Mouse (Mus musculus) neural tube, embryonic 14.5 days (tissue): ENCODE data around the gene Gm2663. TPM values are rescaled to one million over a fixed set of nuclear protein-coding genes. Genes with fewer than 3 reads are reported as not detected.
"Not testable (repeated sequence)": the region's sequence is repeated elsewhere in the genome, so short reads cannot be mapped to it uniquely, and the experiment has no call there.

Experiments used
- ATAC-seq: fragments of 200-750 bp; cut with Nextera tagmentation; 2 replicates; pipeline ENCODE4 v1.8.0; 2017; ENCODE audit warnings: low read depth, mild to moderate bottlenecking, moderate TSS enrichment, moderate library complexity
- H3K27ac ChIP-seq: fragments of 300-500 bp; sonication (generic); 2 replicates; pipeline ENCODE4 v1.5.1; 2014; ENCODE audit warnings: low read depth, mild to moderate bottlenecking, control low read depth, low read length, moderate library complexity, mixed read lengths
- H3K27me3 ChIP-seq: fragments of 300-500 bp; sonication (generic); 2 replicates; pipeline ENCODE4 v1.6.1; 2014; ENCODE audit warnings: low read length; ENCODE audit not compliant: control insufficient read depth, insufficient read depth
- H3K36me3 ChIP-seq: fragments of 300-500 bp; sonication (generic); 2 replicates; pipeline ENCODE4 v1.6.1; 2014; ENCODE audit warnings: low read length, mixed read lengths; ENCODE audit not compliant: control insufficient read depth, insufficient read depth
- H3K4me1 ChIP-seq: fragments of 300-500 bp; sonication (generic); 2 replicates; pipeline ENCODE4 v1.6.1; 2014; ENCODE audit warnings: low read length; ENCODE audit not compliant: control insufficient read depth, insufficient read depth
- H3K4me2 ChIP-seq: fragments of 300-500 bp; sonication (generic); 2 replicates; pipeline ENCODE4 v1.6.1; 2014; ENCODE audit warnings: mild to moderate bottlenecking, low read depth, low read length, control low read depth
- H3K4me3 ChIP-seq: fragments of 300-500 bp; sonication (generic); 2 replicates; pipeline ENCODE4 v1.5.1; 2014; ENCODE audit warnings: low read depth, low read length, control low read depth, mixed read lengths
- H3K9ac ChIP-seq: fragments of 300-500 bp; sonication (generic); replicated peaks from 2 replicates; pipeline ENCODE4 v1.6.1; 2014; ENCODE audit warnings: low read depth, mild to moderate bottlenecking, control low read depth, low read length, mixed read lengths
- H3K9me3 ChIP-seq: fragments of 300-500 bp; sonication (generic); 2 replicates; pipeline ENCODE4 v1.6.1; 2016; ENCODE audit warnings: low read length; ENCODE audit not compliant: control insufficient read depth
- WGBS: fragments of 180-500 bp; shearing (Covaris S2); extraction: QIAGEN DNeasy Blood & Tissue Kit; methylation state at CpG from one replicate; pipeline ENCODE4 v1.1.7; 2014; 5-methylcytosine and 5-hydroxymethylcytosine counted together
- polyA plus RNA-seq: library from polyadenylated mRNA; unstranded; fragments of >200 nt; fragmentation: Nextera tagmentation; extraction: Ambion mirVana; gene quantifications from 2 replicates; pipeline ENCODE4 v1.2.1, GENCODE M21; 2014

Gene Gm2663
- polyA plus RNA-seq = not detected in 2 replicates

DNA sequence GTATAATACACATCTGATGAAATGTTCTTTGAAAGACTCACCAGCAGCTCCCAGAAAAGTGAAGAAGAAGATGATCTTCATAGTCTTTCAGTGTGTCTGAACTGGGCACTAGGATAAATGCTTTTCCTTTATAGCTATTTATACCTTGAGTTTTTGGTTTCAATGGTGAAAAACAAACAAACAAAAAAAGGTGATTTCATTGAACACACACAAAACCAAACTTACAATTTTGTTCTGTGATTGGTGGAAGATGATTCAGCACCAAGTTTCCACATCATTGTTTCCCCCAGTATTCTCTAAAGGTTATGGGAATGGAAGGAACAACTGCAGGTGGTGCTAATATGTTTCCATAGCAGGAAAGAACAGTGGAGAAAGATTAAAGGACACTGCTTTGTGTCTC, at the start of gene Gm2663:
Gm2663 (minus strand) TSS at position 101 of the 400 bp plus-strand sequence.
- H3K4me2 ChIP-seq, H3K9ac ChIP-seq, H3K4me1 ChIP-seq, H3K27me3 ChIP-seq, ATAC-seq, H3K9me3 ChIP-seq, H3K36me3 ChIP-seq, H3K27ac ChIP-seq, H3K4me3 ChIP-seq: not testable (repeated sequence)

DNA sequence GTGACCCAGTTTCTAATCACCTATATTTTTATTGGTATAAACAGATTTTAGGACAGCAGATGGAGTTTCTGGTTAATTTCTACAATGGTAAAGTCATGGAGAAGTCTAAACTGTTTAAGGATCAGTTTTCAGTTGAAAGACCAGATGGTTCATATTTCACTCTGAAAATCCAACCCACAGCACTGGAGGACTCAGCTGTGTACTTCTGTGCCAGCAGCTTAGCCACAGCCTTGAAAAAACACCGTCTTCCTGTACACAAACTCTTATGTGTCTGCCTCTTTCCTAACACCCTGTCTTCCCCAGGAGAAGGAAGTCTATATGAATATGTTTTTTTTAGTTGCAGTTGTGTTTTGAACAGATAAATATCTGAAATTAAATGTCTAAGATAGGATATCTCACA, 49.3 kb upstream of the Gm2663 start:
- Histone ChIP-seq H3K9me3 (no peaks in the 10 kb centered on the region), H3K4me2 (no peak overlapping the region), H3K9ac (no peak overlapping the region), H3K4me3 (no peak overlapping the region), H3K4me1 (no peaks in the 10 kb centered on the region), H3K36me3 (no peaks in the 10 kb centered on the region), H3K27ac (no peak overlapping the region), H3K27me3 (no peaks in the 10 kb centered on the region)
- 87% methylated on average over 1 of the region's 1 CpGs for WGBS
- ATAC-seq = no peak

DNA sequence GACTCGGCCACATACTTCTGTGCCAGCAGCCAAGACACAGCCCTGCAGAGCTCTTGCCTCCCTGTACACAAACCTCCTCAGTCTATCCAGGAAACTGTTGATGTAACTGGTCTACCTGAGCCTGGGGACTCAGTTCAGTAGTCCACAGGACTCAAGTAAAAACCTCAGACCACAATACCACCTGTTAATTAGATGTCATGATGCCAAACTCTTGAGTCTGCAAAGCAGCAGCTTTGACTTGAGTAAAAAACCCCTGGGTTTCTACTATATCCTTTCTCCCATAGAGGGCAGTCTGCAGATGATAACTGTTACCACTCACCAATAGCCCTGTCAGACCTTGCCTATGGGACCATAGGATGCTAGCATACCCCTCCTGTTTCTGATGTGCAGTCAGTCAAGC, 48.7 kb upstream of the Gm2663 start:
- Histone ChIP-seq H3K9me3 (no peaks in the 10 kb centered on the region), H3K4me3 (no peak overlapping the region), H3K36me3 (no peaks in the 10 kb centered on the region), H3K27me3 (no peaks in the 10 kb centered on the region), H3K4me1 (no peaks in the 10 kb centered on the region), H3K9ac (no peak overlapping the region), H3K4me2 (no peak overlapping the region), H3K27ac (no peak overlapping the region)
- no peak for ATAC-seq
- WGBS = 100% methylated on average over 1 of the region's 1 CpGs

DNA sequence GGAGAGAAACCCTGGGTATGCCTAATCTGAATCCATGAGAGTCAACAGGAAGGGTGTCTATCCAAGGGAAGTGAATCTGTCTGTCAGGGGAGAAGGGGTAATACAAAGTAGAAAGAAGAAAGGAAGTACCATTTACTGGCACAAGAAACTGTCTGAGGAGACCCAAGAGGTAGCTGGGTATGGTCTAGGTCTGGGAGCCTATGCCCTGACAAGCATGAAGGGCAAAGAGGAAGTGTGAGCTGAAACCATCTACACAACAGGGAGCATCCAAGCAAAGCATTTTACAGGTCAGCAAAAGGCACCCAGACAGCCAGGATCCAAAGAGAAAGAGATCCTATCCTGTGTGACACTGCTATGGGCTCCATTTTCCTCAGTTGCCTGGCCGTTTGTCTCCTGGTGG, 47.9 kb upstream of the Gm2663 start:
- no peak for ATAC-seq
- 96% methylated on average over 1 of the region's 1 CpGs for WGBS
- H3K36me3 ChIP-seq = no peaks in the 10 kb centered on the region

DNA sequence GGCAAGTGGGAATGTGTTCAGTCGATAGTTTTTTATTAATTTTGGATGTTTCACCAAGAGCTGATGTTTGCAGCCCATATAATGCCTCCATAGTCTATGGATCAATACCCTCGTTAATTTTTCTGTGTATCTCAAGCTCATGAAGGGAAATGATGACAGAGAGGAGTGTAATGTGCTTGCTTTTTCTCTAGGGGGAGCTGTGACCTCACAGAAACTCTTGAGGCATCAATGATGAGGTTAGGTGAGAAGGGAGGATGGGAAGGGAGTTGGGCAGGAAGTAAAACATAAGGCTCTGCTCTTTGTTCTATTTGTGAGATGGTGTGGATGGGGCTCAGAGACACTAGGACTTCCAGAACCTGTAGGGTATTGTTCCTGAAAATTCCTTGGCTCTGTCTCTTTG, 47.3 kb upstream of the Gm2663 start:
- ATAC-seq = no peak
- H3K27ac ChIP-seq = no peak overlapping the region
- no peaks in the 10 kb centered on the region for H3K9me3 ChIP-seq
- WGBS = 66% methylated on average over 2 of the region's 2 CpGs
- H3K9ac ChIP-seq = no peak overlapping the region
- no peaks in the 10 kb centered on the region for H3K36me3 ChIP-seq
- no peak overlapping the region for H3K4me2 ChIP-seq
- no peaks in the 10 kb centered on the region for H3K4me1 ChIP-seq
- no peaks in the 10 kb centered on the region for H3K27me3 ChIP-seq
- H3K4me3 ChIP-seq = no peak overlapping the region

More for the DNA sequence above, 47.9 kb upstream of the Gm2663 start:
- no peak overlapping the region for H3K4me3 ChIP-seq
- H3K27ac ChIP-seq = no peak overlapping the region
- H3K4me1 ChIP-seq = no peaks in the 10 kb centered on the region
- H3K9me3 ChIP-seq = no peaks in the 10 kb centered on the region
- H3K4me2 ChIP-seq = no peak overlapping the region
- H3K9ac ChIP-seq = no peak overlapping the region
- H3K27me3 ChIP-seq = no peaks in the 10 kb centered on the region

DNA sequence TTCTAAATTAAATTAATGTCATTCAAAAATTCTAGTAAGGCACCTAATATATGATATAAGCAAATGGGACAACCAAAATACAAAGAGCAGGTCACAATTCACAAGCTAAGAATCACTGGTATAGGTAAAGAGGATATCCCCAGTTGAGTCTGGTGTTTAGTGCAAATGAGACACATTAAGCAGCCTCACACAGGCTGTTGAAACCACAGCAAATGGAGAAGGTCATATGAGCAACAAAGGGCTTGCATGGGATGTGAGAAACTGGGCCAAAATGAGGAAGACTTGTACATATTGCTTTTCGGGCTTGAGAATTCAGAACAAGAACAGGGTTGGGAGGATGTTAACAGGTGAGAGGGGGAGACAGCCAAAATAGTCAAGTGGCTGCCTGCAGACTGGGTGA, 45.5 kb upstream of the Gm2663 start:
- H3K36me3 ChIP-seq = no peaks in the 10 kb centered on the region
- no peak overlapping the region for H3K27ac ChIP-seq
- 91% methylated on average over 1 of the region's 1 CpGs for WGBS
- ATAC-seq = no peak
- no peaks in the 10 kb centered on the region for H3K4me1 ChIP-seq
- no peak overlapping the region for H3K4me3 ChIP-seq
- no peaks in the 10 kb centered on the region for H3K27me3 ChIP-seq
- no peak overlapping the region for H3K9ac ChIP-seq
- H3K4me2 ChIP-seq = no peak overlapping the region
- H3K9me3 ChIP-seq = no peaks in the 10 kb centered on the region

DNA sequence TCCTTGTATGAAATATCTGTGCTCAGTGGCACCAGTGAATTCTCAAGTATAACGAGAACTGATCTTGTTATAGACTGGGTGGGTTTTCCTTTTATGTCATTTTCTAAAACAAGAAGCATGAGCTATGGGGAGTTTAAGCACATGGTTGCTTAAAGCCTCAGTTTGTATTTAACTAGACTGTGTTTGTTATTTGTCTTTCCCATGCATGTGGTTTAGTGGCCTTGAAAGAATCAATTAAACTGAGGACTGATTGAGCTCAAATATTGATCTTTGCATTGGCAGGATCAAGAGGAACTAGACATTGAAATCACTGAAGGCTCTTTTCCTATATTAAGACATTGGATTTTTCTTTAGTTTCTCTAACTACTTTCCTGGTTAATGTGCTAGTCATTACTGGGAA, 45.0 kb upstream of the Gm2663 start:
- Histone ChIP-seq H3K4me3 (no peak overlapping the region), H3K9ac (no peak overlapping the region), H3K27me3 (no peaks in the 10 kb centered on the region), H3K27ac (no peak overlapping the region), H3K36me3 (no peaks in the 10 kb centered on the region), H3K9me3 (no peaks in the 10 kb centered on the region), H3K4me1 (no peaks in the 10 kb centered on the region), H3K4me2 (no peak overlapping the region)
- ATAC-seq = no peak
- 73% methylated on average over 1 of the region's 1 CpGs for WGBS

DNA sequence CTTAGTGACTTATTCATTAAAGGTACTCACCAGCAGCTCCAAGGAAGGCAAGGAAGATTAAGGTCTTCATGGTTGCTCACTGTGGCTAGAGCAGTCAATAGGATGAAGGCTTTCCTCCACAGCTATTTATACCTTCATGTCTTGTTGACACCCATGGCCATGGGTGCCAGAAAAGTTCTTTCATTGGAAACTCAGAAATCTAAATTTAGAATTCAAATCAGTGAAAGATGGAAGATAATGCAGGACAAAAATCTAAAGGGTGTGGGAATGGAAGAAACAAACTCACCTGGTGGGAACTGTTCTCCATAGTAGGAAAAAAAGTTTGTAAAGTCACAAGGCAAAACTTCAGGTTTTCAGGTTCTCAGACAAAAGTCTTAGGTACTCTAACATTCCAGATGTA, 36.1 kb upstream of the Gm2663 start, which contains the start of gene 2210010C04Rik:
2210010C04Rik (minus strand) TSS at position 101 of the 400 bp plus-strand sequence.
- no peaks in the 10 kb centered on the region for H3K9me3 ChIP-seq
- H3K27me3 ChIP-seq = no peaks in the 10 kb centered on the region
- H3K36me3 ChIP-seq = no peaks in the 10 kb centered on the region
- H3K27ac ChIP-seq = no peak within 1 kb of the TSS
- no peak within 1 kb of the TSS for H3K4me3 ChIP-seq
- H3K4me1 ChIP-seq = no peaks in the 10 kb centered on the region
- H3K4me2 ChIP-seq = no peak within 1 kb of the TSS
- H3K9ac ChIP-seq = no peak within 1 kb of the TSS
- no peak for ATAC-seq

DNA sequence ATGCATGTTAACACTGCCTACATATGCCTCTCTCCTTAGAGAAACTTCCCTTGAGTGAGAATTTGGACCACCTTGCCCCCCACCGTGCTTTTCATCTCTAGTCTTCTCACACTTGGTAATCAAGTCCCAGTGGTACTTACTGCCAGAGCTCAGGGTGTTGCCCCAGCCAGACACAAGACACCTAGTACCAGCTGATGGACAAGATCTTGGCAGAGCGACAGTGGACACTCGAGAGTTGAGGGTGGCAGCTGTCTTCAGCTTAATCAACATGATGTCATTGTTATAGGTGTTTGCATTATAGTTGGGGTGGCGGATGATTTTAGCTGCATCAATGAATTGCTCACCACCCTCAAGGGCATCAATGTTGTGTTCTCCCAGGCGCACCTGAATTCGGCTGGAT, 33.5 kb upstream of the Gm2663 start:
- H3K4me1 ChIP-seq = no peaks in the 10 kb centered on the region
- 90% methylated on average over 6 of the region's 6 CpGs for WGBS
- no peak overlapping the region for H3K4me2 ChIP-seq
- H3K4me3 ChIP-seq = no peak overlapping the region
- no peaks in the 10 kb centered on the region for H3K27me3 ChIP-seq
- no peak overlapping the region for H3K27ac ChIP-seq
- ATAC-seq = no peak
- no peaks in the 10 kb centered on the region for H3K9me3 ChIP-seq
- H3K36me3 ChIP-seq = no peaks in the 10 kb centered on the region
- no peak overlapping the region for H3K9ac ChIP-seq

DNA sequence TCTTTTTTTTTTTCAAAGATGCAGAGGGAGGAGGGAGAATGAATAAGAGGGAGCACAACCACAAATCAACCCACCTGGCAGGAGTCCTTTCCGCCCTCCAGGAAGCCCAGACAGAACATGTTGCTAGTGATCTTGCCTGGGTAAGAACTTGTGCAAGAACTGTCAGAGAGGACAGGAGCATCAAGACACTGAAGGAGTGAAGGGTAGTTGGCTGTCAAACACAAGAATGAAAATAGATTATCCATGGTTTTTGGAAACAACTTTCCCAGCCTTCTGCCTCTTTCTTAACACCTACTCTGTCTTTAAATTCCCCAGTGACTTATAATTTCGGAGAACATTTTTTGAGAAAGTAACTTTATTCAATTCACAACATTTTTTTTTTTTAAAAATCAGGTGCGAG, 33.0 kb upstream of the Gm2663 start:
- no peak overlapping the region for H3K4me2 ChIP-seq
- no peak overlapping the region for H3K27ac ChIP-seq
- no peaks in the 10 kb centered on the region for H3K9me3 ChIP-seq
- no peak overlapping the region for H3K9ac ChIP-seq
- whole genome bisulfite sequencing = 85% methylated on average over 3 of the region's 3 CpGs
- H3K36me3 ChIP-seq = no peaks in the 10 kb centered on the region
- no peaks in the 10 kb centered on the region for H3K27me3 ChIP-seq
- no peaks in the 10 kb centered on the region for H3K4me1 ChIP-seq
- H3K4me3 ChIP-seq = no peak overlapping the region
- ATAC-seq = no peak
